Mouse (Mus musculus) megakaryocyte, embryonic 14.5 days (primary cell): ENCODE data around the gene Mrpl24.

ENCODE experiments used
- FLI1 ChIP-seq: IDR thresholded peaks from 2 replicates; pipeline ENCODE4 v1.6.1; 2012; ENCODE audit warnings: low read length, inconsistent platforms, mixed read lengths
- GATA1 ChIP-seq: IDR thresholded peaks from 3 replicates; pipeline ENCODE4 v1.6.1; 2012; ENCODE audit warnings: mixed read lengths, low read length, inconsistent platforms, borderline replicate concordance

DNA sequence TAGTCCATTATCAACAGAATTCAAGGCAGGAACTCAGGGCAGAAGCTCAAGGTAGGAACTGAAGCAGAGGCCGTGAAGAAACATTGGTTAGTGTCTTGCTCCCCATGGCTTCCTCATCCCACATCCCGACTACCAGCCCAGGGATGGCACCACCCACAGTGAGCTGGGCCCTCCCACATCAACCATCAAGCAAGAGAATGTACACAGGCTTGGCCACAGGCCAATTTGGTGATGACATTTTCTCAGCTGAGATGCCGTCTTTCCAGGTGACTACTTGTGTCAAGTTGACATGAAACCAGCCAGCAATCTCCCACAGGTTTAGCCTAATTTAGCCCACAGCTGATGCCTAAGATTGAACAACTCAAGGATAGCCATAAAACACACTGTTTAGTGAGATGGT lies 20.0 kb upstream of the Mrpl24 start:
- TF ChIP-seq GATA1, result no peak
- TF ChIP-seq FLI1, result no peak
